Mouse (Mus musculus): Measurements from ENCODE around the gene Sh2b1.

Sh2b1 gene

GRCm38 (mm10) chr7:126456382-126457266, 18.6 kb downstream of the Sh2b1 start:
- DNase-seq (ENCODE audit: low spot score), result no peak

- no peak for DNase-seq (ENCODE audit: low spot score)
These were observed 20.0 kb downstream of the Sh2b1 start for GRCm38 (mm10) chr7:126455242-126455641.

- no peak for DNase-seq (ENCODE audit: low spot score)
These were observed 21.4 kb downstream of the Sh2b1 start for GRCm38 (mm10) chr7:126453861-126454260.

GRCm38 (mm10) chr7:126452244-126452643, 23.0 kb downstream of the Sh2b1 start:
- DNase-seq (ENCODE audit: low spot score), result no peak

- no peak for DNase-seq (ENCODE audit: low spot score)
These were observed 24.6 kb downstream of the Sh2b1 start for GRCm38 (mm10) chr7:126450641-126451040.

- DNase-seq (ENCODE audit: low spot score), result no peak
These were observed 25.2 kb downstream of the Sh2b1 start for GRCm38 (mm10) chr7:126449991-126450390.

- no peak for DNase-seq (ENCODE audit: low spot score)
These were observed 26.7 kb downstream of the Sh2b1 start for GRCm38 (mm10) chr7:126448481-126448880.

- DNase-seq (ENCODE audit: low spot score), result no peak
These were observed 29.0 kb downstream of the Sh2b1 start for GRCm38 (mm10) chr7:126446217-126446616.

GRCm38 (mm10) chr7:126445104-126445815, 30.0 kb downstream of the Sh2b1 start:
- no peak for DNase-seq (ENCODE audit: low spot score)

- DNase-seq (ENCODE audit: low spot score), result no peak
These were observed 30.7 kb downstream of the Sh2b1 start for GRCm38 (mm10) chr7:126444536-126444935.

GRCm38 (mm10) chr7:126443997-126444396, 31.2 kb downstream of the Sh2b1 start:
- no peak for DNase-seq (ENCODE audit: low spot score)

GRCm38 (mm10) chr7:126440134-126440533, 35.1 kb downstream of the Sh2b1 start:
- DNase-seq (ENCODE audit: low spot score), result no peak

GRCm38 (mm10) chr7:126436851-126437250, 38.4 kb downstream of the Sh2b1 start:
- DNase-seq (ENCODE audit: low spot score), result no peak

- DNase-seq (ENCODE audit: low spot score), result no peak
These were observed 39.4 kb downstream of the Sh2b1 start for GRCm38 (mm10) chr7:126435801-126436200.

- no peak for DNase-seq (ENCODE audit: low spot score)
These were observed 40.5 kb downstream of the Sh2b1 start for GRCm38 (mm10) chr7:126434726-126435125.

- DNase-seq (ENCODE audit: low spot score), result no peak
These were observed 45.1 kb downstream of the Sh2b1 start for GRCm38 (mm10) chr7:126430167-126430566.

- DNase-seq (ENCODE audit: low spot score), result no peak
These were observed 45.7 kb downstream of the Sh2b1 start for GRCm38 (mm10) chr7:126429503-126429898.

GRCm38 (mm10) chr7:126428631-126429502, 46.4 kb downstream of the Sh2b1 start, which contains the start of gene Rabep2:
TSS of gene Rabep2 (plus strand) at chr7:126428759.
- peak; percentile 96 for DNase-seq (ENCODE audit: low spot score)

- DNase-seq (ENCODE audit: low spot score), result no peak
These were observed 47.1 kb downstream of the Sh2b1 start for GRCm38 (mm10) chr7:126428154-126428553.

- no peak for DNase-seq (ENCODE audit: low spot score)
These were observed 47.8 kb downstream of the Sh2b1 start for GRCm38 (mm10) chr7:126427323-126427860.

GRCm38 (mm10) chr7:126424161-126424560, 51.1 kb downstream of the Sh2b1 start:
- DNase-seq (ENCODE audit: low spot score), result no peak

- no peak for DNase-seq (ENCODE audit: low spot score)
These were observed 53.5 kb downstream of the Sh2b1 start for GRCm38 (mm10) chr7:126421756-126422155.

Data from urinary bladder, postnatal 10 days (tissue).